Comparison of ENCODE assay signal across 10 mouse cellular contexts in the genomic region with DNA sequence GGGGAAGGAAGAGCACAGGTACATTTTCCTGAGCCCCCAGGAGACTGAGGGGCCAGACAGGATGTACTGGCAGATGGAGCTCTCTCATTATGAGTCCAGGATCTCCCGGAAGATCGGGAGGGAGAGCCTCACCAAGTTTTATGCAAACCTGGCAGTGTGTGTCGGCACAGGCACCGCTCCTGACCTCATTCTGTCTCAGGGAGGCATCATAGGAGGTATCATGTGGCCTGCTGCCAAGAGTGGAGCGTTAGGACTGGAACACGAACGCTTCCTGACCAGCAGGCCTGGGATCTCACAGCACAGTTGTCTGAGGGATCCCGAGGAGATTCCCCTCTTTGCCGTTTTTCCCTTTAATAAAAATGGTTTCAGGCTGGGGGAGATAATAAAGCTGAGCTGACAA. TPM values are rescaled to one million over a fixed set of nuclear protein-coding genes. Genes with fewer than 3 reads are reported as not detected.
DNase-seq lines count a peak whose midpoint lies in the region; ATAC-seq lines count a peak whose summit lies in the region.
"Had no signal": no experiment of that assay in that cellular context is flagged by ENCODE, and none has a peak within 500 bp of the region (broad histone marks: within the 10 kb centered on the region; RNA-seq: fewer than 3 reads in every experiment).

No protein-coding gene starts in this region.

- intact Hi-C loops in left cerebral cortex, postnatal 14 days (cut with DNase I) = no loop called here

- peak; percentile 15 to 28 for DNase-seq in left cerebral cortex, adult 18-20 months (ENCODE audit: low spot score in 2 of 2)
- no peak for DNase-seq in left cerebral cortex, adult 8-10 months (ENCODE audit: low spot score in 2 of 2)
- DNase-seq in adrenal gland, postnatal 10 days = peak; percentile 63
- DNase-seq in cerebellum, postnatal 25 days = peak; percentile 95 to 98
- peak; percentile 22 to 25 for DNase-seq in left cerebral cortex, postnatal 14 days (ENCODE audit: low spot score in 2 of 2)
- no peak for DNase-seq in layer of hippocampus, postnatal 36 days
- DNase-seq: lung, postnatal 14 days had no signal

- ATAC-seq in erythroblast, adult 5-6 weeks (replicated peaks; ENCODE audit: low FRiP score, poor library complexity, severe bottlenecking) = no peak
- no peak for ATAC-seq in monocyte, adult 5-6 weeks (replicated peaks; ENCODE audit: insufficient number of reproducible peaks, low FRiP score, low TSS enrichment, poor library complexity, severe bottlenecking)
- ATAC-seq: forebrain, embryonic 14.5 days had no signal

RNA-seq across cellular contexts. Expression of a gene that starts 31.6 kb away (rescaled TPM):
- 10 to 100 TPM in 1 of 2 experiments, 1 to 10 TPM in 1; 8.9 to 11.3 TPM for total RNA-seq in left cerebral cortex, adult 18-20 months (2021)
- total RNA-seq in left cerebral cortex, adult 8-10 months (2022) = 10 to 100 TPM; 12.5 to 15.6 (median 14.0) TPM
- 1 to 10 TPM; 2.7 to 3.9 TPM for total RNA-seq in adrenal gland, postnatal 10 days (2021)
- total RNA-seq in left cerebral cortex, postnatal 14 days (2021) = 10 to 100 TPM in 1 of 2 experiments, 1 to 10 TPM in 1; 9.6 to 11.4 TPM
- 1 to 10 TPM; 5.2 to 6.2 TPM for total RNA-seq in layer of hippocampus, postnatal 36 days (2021)
- total RNA-seq in erythroblast, adult 5-6 weeks (2015; ENCODE audit: low replicate concordance) = 98.4 and 101 TPM in 2 replicates
- 65.1 and 113 TPM in 2 replicates for total RNA-seq in erythroblast, adult 5-6 weeks (2017; ENCODE audit: low replicate concordance)
- 9.1 to 20.3 TPM (median 11.3 TPM) in 3 replicates for total RNA-seq in monocyte, adult 5-6 weeks (2017)

RNA-seq across cellular contexts. Expression of a gene that starts 31.8 kb away (rescaled TPM):
- 10 to 100 TPM; 12.0 to 14.7 TPM for total RNA-seq in left cerebral cortex, adult 18-20 months (2021)
- 10 to 100 TPM; 21.3 to 24.4 (median 22.7) TPM for total RNA-seq in left cerebral cortex, adult 8-10 months (2022)
- total RNA-seq in adrenal gland, postnatal 10 days (2021) = 10 to 100 TPM; 10.6 to 14.2 TPM
- total RNA-seq in left cerebral cortex, postnatal 14 days (2021) = 1 to 10 TPM; 5.9 to 7.1 TPM
- total RNA-seq in layer of hippocampus, postnatal 36 days (2021) = 10 to 100 TPM in 1 of 2 experiments, 1 to 10 TPM in 1; 9.6 to 12.2 TPM
- total RNA-seq in erythroblast, adult 5-6 weeks (2015; ENCODE audit: low replicate concordance) = 2.3 and 3.1 TPM in 2 replicates
- 1.7 and 7.7 TPM in 2 replicates for total RNA-seq in erythroblast, adult 5-6 weeks (2017; ENCODE audit: low replicate concordance)
- total RNA-seq in monocyte, adult 5-6 weeks (2017) = 0.96 to 2.5 TPM (median 1.1 TPM) in 3 replicates

Comparison
In these comparisons a context has a peak if more than half of its experiments do, and no peak if none do; other contexts are left out.
1. DNase-seq: peak in left cerebral cortex, adult 18-20 months (2 of 2), adrenal gland, postnatal 10 days (single experiment), cerebellum, postnatal 25 days (2 of 2) and left cerebral cortex, postnatal 14 days (2 of 2); none in left cerebral cortex, adult 8-10 months (0 of 2) and layer of hippocampus, postnatal 36 days (0 of 2).